Mouse (Mus musculus) neutrophil, adult 59 days (primary cell): Measurements from ENCODE around the gene Psd. TPM values are rescaled to one million over a fixed set of nuclear protein-coding genes. Genes with fewer than 3 reads are reported as not detected.

Experiments used
- total RNA-seq, 2 experiments: library from RNA; stranded (reverse); gene quantifications; 1 replicate in 1 of 2; 2 replicates in 1 of 2; pipeline ENCODE4 v1.2.4; 2023

Psd gene
- total RNA-seq, result under 1 TPM; 0.09 to 0.80 TPM

GRCm38 (mm10) chr19:46326756-46327305, at the start of gene Psd:
TSS of gene Psd (minus strand) at chr19:46327156.

DNA sequence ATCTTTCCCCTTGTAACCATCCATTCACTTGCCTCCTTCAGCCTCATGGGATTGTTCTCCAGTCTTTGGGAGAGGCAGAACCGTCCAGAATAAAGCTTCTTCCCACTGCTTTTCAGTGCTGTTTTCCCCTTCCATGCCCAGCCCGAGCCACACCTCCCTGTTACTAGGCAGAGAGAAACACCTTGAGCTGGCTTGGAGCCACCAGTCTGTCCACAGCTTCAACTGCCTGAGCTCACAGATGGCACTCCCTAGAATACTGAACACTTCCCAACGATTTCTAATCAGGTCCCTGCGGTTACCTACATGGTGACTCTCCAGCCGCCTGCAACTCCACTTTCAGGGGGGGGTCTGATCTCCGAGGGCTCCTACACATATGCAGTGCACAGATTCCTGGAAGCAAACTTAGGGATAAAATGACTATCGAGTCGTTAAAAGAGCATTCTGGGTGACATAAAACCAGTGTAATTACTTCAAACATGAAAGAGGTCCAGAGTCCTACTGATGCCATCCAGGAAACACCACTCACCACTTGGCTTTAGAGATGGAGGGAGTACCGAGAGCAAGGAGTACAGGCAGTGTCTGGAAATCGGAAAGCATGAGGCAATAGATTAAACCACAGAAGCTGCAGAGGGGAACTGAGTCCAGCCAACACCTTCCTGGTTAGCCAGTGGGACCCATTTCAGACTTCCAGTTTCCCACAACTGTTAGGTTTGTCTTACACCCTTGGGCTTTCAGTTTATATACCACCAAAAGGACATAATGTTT, 23.4 kb upstream of the Psd start, which contains the start of gene 2310034G01Rik:
2310034G01Rik (minus strand) TSS at position 135 of the 765 bp plus-strand sequence.

DNA sequence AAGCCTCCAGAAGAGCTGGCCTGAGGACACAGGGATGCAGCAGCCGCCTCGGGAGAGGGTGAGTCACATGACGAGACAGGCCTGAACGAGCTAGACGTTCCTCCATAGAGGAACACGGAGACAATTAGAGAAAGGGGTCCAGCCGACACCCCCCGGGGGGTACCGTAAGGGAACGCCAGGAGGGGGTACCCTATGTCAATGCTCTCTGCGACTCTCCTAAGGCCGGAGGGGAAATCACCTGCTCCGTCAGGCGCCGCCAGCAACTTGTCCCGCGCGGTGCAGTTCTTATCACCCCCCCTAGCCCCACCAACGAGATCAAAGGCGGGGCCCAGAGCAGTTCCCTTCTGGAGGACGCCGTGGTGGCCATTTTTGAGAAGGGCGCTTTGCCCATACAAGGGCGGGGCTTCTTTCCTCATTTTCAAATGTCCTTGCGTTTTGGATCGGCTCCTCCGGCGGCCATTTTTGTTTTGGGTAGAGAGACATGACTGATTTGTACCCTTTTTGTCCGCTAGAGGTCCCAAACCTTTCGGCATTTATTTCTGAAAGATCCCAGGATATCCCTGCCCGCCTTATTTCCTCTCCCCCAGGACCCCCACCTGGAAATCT, 11.5 kb upstream of the Psd start, which contains the start of gene Cuedc2:
Cuedc2 (minus strand) TSS at position 372 of the 606 bp plus-strand sequence.

GRCm38 (mm10) chr19:46328081-46329030, 1.4 kb upstream of the Psd start, which contains the start of gene Fbxl15:
TSS of gene Fbxl15 (plus strand) at chr19:46328184.

DNA sequence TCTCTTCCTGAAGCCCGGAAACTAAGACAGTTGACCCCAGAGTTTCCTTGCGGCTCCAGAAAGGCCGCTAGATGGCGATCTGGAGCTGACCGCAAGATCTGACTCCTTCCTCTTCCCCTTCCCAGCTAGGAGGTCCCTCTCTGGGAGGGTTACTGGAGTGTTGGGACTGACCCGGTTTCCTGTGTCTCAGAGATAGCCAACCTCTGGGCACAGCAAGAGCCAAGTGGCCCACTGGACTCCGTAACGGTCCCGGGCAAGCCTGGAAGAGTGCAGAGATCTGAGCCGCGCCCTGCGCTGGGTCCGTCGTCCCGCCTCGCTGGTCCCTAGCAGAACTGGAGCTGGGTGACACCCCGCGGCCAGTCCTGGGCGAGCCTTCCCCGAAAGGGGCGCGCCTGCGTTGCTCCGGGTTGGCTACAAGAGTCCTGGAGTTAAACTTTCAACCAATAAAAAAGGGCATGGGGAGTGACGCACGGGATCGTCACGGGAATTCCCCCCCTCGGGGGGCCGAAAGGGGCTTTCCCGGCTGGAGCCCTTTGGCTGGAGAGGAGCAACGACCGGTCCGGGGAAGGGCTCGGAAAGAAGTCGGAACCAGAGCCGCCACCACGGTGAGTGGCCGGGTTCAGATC, 22.6 kb downstream of the Psd start, which contains the start of gene Nfkb2:
Nfkb2 (plus strand) TSS at position 105 of the 626 bp plus-strand sequence.

Other genes with a start within 250 kb of the Psd start
- gene Elovl3, start 195.3 kb downstream of the Psd start, total RNA-seq, result not detected
- not detected for gene Pitx3, start 178.8 kb downstream of the Psd start, total RNA-seq
- 10 to 100 TPM; 56.1 to 58.1 TPM for gene Gbf1, start 174.6 kb downstream of the Psd start, total RNA-seq
- 10 to 100 TPM; 42.5 to 44.2 TPM for gene Nfkb2, start 22.8 kb downstream of the Psd start, total RNA-seq
- gene Fbxl15, start 1.0 kb upstream of the Psd start, total RNA-seq, result 1 to 10 TPM; 3.3 to 3.9 TPM
- gene Cuedc2, start 11.5 kb upstream of the Psd start, total RNA-seq, result 10 to 100 TPM; 96.2 to 98.6 TPM
- 10 to 100 TPM; 25.0 to 27.9 TPM for gene Mfsd13a, start 14.0 kb upstream of the Psd start, total RNA-seq
- gene 2310034G01Rik, start 23.1 kb upstream of the Psd start, total RNA-seq, result not detected
- 10 to 100 TPM; 87.0 to 95.1 TPM for gene Actr1a, start 68.6 kb upstream of the Psd start, total RNA-seq
- 10 to 100 TPM; 10.7 to 10.9 TPM for gene Sufu, start 69.7 kb upstream of the Psd start, total RNA-seq
- 10 to 100 TPM; 47.4 to 56.4 TPM for gene Trim8, start 174.5 kb upstream of the Psd start, total RNA-seq
- gene Arl3, start 246.0 kb upstream of the Psd start, total RNA-seq, result 1 to 10 TPM; 9.7 to 9.9 TPM
- 1 to 10 TPM; 8.8 to 9.8 TPM for gene Sfxn2, start 246.2 kb upstream of the Psd start, total RNA-seq